Mouse (Mus musculus): ENCODE data around the gene Sec61b.

Sec61b gene

DNA sequence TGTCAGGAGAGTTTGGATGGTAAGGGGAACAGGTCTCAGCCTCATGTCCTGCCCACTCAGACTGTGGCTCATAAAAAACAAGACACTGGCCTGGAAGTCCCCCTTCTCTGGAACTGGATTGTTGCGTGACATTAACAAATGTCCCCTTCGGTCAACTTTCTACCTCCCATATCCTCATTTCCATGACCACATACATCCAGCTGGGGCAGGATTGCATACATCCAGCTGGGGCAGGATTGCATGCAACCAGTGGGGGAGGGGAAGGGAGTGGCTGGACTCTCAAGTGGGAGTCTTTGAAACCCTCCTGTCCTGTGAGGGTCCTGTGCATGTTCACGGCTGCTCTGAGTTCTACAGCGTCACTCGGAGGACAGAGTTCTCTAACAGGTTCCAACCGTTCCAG is 16.8 kb downstream of the Sec61b start:
- no peak for DNase-seq

DNA sequence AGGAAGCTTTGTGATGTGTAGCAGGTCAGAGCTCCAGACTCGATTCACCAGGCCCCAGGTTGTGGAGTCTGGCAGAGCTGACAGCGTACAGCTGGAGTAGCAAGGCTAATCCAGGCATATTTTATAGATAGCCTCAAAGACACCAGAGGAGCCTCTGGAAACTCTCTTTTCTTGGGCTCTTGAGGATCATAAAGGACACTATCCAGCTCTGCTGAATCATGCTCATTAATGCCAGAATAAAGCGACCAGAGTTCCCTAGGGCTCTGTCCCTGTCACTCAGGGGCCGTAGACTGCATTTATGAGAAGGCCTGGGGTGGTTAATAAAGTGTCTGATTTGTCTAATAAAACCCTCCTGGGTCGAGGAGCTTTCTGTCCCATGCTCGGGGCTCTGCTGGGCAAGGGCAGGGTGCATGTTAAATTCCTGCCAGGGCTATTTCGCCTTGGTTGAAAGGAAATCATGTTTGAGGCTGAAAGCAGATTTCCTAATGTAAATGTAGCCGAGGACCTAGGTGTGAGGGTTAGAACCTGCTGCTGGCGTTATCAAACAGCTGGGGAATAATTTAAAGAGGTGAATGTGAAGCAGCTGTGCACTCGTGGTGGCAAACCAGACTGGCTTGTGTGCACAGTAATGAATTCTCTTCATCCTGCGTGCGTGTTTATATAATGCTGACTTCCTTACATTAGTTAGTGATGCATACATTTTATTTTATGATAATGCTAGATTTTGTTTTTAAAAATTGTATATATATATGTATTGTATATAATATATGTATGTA is 18.0 kb downstream of the Sec61b start:
- DNase-seq = no peak

DNA sequence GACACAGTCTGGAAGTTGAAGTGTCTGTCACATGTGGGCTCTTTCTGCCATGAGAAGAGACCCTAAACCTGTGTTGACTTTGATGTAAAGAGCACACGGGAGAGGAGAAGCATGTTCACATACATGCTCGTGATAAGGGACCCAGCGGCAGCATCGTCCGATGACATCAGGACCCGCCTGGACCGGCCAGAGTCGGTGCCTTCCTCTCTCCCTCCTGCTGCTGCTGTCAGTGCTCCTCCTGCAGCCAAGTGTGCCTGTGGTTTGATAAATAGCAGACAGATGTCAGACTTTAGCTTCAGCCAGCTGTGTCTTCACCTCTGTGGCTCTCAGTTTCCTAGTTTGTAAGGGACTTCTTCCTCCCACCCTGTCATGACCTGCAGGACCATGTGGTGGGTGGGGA is 19.0 kb downstream of the Sec61b start:
- DNase-seq = no peak

DNA sequence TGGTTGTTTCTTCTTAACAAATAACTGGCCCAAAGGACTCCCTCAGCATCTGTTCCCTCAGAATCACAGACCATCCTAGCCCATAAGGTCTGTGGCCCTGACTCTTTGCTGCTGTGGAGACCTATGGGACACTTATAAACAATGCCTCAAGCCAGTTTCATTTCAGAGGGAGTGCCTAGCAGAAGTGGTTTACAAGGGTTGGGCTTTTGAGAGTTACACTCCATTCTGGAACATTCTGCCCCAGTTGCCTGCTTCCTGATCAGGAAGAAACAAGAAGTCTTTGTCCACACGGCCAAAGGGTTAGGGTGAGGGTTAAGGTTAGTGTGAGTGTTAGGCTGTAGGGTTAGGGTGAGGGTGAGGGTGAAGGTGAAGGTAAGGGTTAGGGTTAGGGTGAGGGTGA is 19.7 kb downstream of the Sec61b start:
- no peak for DNase-seq

DNA sequence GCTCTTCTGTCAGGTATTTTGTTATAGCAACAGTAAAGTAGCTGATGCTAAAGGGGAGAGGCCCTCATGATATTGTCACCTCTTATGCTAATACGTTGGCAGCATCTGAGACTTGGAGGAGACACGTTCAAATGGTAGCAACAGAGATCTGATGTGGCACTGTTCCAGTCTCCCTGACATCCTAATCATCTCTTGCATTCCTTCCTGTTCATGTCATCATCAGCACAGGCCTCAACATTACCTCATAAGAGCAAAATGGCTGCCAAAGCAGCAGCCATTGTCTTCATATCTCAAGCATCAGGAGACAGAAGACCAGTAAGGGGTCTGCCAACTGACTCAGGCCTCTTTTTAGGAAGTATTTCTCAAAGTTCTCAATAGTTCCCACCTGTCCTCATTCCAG is 20.2 kb downstream of the Sec61b start:
- no peak for DNase-seq

DNA sequence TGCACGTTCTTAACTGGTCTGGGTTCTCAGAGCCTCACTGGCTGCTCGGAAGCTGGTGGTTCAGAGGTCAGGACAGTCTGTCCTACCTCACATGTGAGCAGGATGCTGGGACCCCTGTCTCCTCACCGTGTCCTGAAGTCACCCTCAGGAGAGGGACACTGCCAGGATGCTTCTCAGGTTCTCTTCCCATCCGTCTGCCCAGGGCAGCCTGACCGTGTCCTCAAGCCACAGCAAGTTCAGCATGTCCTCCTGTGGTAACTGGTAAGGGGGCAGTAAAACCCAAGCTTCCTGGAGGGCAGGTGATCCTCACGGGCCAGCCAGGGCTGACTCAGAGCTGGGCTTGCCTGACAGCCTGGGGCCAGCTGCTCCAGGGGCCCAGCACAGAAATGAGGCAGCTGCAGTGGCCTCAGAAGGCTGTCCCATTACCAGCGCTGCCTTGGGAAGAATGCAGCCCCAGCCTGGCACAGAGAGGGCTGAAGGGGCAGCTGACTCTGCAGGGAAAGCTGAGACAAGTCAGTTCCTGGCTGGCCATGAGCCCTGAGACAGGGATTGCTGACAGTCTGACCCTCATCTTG is 23.4 kb downstream of the Sec61b start:
- no peak for DNase-seq

DNA sequence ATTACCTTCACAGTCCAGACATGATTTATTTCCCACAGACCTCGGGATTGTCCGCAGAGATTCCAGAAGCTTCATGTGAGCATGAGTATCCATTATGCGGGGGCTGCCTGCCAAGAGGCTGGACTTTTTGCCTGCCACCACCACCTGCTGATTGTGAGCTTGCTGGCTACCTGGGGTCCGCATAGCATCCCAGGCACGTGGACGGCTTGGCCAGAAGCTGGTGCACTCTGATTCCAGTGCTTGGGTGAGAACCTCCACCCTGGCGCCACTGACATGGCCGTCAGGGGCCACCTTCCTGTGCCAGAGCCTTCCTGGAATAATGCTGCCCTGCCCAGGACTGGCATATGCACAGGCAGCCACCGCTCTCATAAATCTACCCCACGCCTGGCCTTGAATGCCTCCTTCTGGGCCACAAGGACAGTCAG is 24.7 kb downstream of the Sec61b start:
- no peak for DNase-seq

DNA sequence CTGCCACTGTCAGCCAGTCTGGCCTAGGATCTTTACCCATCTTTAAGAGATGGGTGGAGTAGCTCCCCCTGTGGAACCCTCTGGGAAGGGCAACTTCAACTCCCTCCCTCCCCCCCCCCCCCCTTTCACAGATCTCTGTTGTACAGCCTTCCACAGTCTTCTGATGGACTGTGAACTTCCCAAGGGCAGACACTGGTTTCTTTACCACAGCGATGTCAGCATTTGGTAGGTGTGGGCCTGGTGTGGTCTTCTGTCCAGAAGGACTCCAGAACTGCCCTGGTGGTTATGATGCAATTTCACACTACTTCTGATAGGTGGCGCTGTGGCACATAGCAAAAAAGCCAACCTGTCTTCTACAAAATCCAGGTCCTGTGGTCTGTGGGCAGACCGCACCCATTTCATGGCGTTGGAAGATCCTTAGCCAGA is 28.1 kb downstream of the Sec61b start:
- DNase-seq = peak; percentile 52

DNA sequence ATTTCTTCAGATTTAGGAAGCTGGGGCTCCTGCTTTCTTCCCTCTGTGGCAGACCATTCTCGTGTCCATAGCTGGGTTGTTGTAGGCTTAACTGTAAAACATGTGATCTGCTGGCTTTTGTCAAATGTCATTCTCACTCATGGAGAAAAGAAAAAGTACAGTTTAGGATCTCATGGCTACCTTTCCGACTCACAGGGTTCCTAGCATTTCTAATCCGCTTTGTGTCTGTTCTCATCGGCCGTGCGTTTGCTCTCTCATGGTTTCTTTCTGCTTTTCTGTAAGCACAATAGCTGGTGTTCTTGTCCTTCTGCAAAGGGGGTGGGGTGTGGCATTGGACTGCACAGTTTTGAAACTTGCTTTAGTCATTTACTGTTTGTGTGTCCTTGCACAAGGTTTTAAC is 28.6 kb downstream of the Sec61b start:
- DNase-seq = no peak

DNA sequence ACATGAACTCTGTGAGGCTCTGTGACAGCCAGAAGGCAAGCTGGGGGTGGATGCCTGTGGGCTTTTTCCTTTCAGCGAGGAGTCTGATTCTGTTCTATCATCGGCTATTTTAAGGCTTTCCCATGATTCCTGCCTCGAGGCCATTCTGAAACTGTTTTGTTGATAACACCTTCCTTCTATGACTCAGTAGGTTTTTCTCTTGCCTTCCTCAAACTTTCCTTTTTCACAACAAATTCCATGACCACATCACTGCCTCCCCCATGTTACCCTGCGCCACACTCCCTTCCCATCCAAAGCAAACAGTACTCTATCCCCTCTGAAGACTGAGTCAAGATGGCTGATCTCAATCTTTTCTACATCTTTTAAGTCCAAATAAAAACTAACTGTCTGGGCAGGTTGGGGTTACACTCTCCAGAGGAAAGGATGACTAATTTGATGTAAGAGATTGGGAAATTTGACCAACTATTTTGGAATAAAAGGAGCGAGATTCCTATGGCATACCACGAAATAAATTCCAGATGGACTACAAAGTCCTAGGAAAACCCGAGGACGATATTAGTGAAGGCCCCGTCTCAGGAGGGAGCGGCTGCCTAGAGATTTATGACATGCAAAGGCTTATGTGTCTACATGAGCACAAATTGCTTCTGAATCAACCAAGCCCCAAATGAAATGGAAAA is 30.5 kb downstream of the Sec61b start:
- no peak for DNase-seq

DNA sequence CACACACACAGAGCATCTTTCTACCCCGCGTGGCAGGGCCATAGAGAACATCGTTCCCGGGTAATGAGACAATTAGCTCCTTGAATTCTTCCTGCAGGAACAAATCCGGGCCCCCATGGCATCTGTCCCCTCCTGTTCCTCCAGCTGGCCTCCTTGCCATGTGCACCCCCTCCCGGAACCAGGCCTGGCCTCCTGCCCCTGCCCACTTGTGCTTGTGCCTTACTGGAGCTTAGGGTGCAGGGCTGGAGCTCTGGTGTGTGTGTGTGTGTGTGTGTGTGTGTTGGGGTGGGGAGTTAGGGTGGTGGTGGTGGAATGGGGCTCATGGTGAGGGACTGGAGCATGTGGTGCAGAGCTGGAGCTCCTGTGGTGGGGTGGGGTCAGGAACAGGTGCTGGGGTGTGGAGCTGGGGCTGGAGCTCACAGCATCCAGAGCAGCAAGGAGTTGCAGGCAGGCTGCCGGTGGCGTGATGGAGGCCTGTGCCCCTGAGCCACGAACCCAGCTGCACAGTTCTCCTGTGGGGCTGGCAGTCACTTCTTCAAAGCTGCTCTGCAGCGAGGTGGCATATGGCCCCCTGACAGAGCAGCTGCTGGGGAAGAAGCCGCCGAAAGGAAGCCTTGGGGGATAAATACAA is 44.2 kb downstream of the Sec61b start:
- DNase-seq = peak; percentile 18

DNA sequence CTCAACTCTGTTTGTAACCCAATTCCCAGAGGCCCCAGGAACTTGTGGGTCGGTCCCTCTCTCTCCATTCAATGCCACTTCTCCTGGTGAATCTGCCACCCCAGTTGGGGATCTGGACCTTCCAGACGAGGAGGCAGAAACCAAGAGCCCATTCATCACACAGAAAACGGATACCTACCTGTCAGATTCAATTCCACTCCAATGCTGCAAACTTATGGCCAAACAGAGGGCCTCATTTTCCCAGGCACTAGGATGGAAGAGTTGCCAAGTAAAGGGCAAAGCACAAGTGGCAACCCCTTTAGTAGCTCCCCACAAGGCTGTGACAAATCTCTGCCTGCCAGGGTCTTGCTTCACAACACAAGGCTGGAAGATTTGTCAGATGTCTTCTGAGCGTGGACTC is 45.6 kb downstream of the Sec61b start:
- DNase-seq = no peak

DNA sequence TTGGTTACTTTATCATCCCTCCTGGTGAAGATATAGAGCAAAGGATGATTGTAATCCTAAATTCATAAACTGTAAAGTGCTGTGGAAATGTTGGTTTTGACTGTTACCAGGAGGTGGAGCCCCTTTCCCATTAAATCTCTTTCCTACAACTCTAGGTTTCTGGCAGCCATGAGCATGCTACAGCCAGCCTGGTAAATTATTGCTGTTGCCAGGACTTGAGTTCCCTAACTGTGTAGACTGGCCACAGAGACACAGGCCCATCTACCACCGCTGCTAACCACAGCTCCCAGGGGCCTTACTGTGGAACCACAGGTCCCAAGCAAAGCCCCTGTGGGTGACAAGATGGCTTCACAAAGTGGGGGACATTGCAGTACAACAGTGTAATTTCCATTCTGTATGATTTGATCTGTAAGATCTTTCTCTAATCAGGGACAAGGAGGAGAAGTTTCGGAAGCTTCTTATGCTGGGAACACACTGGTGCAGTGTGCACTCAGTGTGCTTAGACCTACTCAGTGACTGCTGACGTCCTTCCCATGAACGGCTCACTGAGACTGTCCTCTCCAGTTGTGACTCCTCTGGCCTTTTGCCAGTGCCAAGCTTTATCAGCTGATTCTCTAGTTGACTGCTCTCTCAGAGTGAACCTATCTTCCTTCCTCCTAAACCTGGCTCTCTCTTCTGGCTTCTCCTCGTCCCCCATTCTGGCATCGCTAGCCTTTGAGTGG is 47.6 kb downstream of the Sec61b start:
- DNase-seq = no peak

DNA sequence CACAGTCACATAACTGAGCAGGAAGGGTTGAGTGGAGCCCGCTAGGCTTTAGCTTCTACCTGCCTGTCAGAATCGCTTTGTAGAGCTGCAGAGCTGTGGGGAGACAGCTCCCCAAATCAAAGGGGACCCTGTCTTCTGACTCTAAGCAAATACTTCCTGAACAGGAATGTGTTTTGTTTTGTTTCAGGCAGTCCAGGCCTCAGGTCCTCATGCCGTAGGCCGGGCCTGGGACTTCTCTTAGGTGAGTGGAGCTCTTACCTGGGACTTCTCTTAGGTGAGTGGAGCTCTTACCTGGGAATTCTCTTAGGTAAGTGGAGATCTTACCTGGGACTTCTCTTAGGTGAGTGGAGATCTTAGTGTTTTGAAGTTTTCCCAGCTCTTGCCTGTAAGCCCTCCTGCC is 55.4 kb downstream of the Sec61b start:
- DNase-seq = no peak

Data from thymus, postnatal 25 days (tissue).